Mouse (Mus musculus): Measurements from ENCODE around the gene Dlg2.

DNA sequence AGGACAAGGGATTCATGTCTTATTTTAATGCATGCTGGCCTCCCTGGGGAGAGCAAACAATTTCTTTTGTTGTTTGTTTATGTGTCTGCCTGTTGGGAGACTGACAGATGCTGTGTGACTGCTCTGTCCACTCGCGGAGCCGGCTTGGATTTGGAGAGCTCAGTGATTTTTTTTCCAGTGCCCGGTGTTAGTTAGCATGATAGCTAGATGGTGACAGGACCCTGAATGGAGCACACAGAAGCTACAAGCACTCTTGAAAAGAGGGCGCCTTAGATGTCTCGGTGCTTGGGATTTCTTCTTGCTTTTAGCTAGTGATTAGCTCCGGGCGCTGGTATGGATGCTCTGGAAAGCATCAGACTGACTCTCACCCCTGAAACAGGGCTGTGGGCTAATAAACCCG, 786.5 kb downstream of the Dlg2 start:
- no peak for TF ChIP-seq CTCF (conservative IDR thresholded peaks at IDR 0.05; ENCODE audit: low read length)
- no peak for TF ChIP-seq POU5F1 (IDR thresholded peaks at IDR 0.05; ENCODE audit: borderline replicate concordance, low read length)
